Mouse (Mus musculus): ENCODE results near the gene Klrb1b. TPM values are rescaled to one million over a fixed set of nuclear protein-coding genes. Genes with fewer than 3 reads are reported as not detected.
"Not testable (repeated sequence)": the region's sequence is repeated elsewhere in the genome, so short reads cannot be mapped to it uniquely, and the experiment has no call there.

The Klrb1b gene
- total and polyA plus RNA-seq, 2 experiments from 2014 or later = not detected

DNA sequence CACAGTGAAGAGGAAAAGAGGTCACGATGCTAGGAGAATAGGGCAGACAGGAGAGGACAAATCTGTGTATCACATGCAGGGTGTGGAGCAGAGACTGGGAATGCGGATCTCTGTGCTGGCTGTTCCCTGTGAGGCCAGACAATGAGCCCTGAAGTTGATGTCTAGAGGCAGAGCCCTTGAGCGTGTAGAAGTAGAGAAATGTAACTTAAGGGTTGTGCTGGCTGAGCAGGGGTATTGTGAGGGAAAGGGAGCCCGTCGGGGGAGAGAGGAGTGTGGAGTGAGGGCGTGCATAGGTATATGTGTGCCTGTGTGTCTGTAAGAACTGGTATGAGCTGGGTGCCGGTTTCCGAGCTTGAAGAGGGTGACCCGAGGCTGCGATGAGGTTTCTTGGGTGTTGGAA is 23.6 kb downstream of the Klrb1b start:
- no peak for TF ChIP-seq CTCF (IDR thresholded peaks at IDR 0.05; ENCODE audit: low read depth)
- H3K36me3 ChIP-seq (ENCODE audit: insufficient read depth, low read length) = no peaks in the 10 kb centered on the region
- H3K4me1 ChIP-seq (ENCODE audit: insufficient read depth, low read length) = 0 out of 2 replicates have a peak, but pooled peaks cover 3% of the 10 kb centered on the region
- peak overlapping the region; percentile 63 for H3K4me2 ChIP-seq (ENCODE audit: low read depth, low read length)
- no peaks in the 10 kb centered on the region for H3K9me3 ChIP-seq (ENCODE audit: low read length)
- DNase-seq (ENCODE audit: low spot score) (no peak), ATAC-seq (peak; percentile 48)
- WGBS = 5% methylated on average over 10 of the region's 10 CpGs
- H3K9ac ChIP-seq (replicated peaks; ENCODE audit: low read length) = peak overlapping the region; percentile 35; the same call in 1 of the 2 replicates
- H3K4me3 ChIP-seq (ENCODE audit: low read length) = peak overlapping the region; percentile 43
- peak overlapping the region; percentile 85 for H3K27ac ChIP-seq
- no peaks in the 10 kb centered on the region for H3K27me3 ChIP-seq (ENCODE audit: insufficient read depth, low read length)

DNA sequence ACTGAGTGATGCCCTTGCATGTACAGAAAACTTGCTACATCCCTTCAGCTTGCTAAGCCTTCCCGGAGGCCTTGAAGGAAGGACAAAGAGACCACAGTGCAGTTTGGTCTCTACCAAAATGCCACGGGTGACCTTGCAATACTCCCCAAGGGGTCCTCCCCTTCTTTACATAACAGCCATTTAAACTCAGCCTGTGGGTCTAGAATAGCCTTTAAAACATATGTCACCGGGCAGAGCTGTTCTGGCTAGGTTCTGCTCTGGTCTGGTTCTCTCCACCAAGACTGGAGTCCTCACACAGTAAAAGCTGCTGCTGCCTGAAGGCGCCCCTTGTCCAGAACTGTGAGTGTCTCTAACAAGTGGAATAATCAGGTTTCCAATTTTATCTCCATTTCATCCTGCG is 25.4 kb downstream of the Klrb1b start:
- not testable (repeated sequence) for ATAC-seq; H3K27me3 ChIP-seq (ENCODE audit: insufficient read depth, low read length); H3K9ac ChIP-seq (replicated peaks; ENCODE audit: low read length); H3K4me1 ChIP-seq (ENCODE audit: insufficient read depth, low read length); DNase-seq (ENCODE audit: low spot score); H3K4me3 ChIP-seq (ENCODE audit: low read length); H3K9me3 ChIP-seq (ENCODE audit: low read length); H3K36me3 ChIP-seq (ENCODE audit: insufficient read depth, low read length)
- WGBS = 69% methylated on average over 5 of the region's 5 CpGs
- 0 out of 2 replicates have a peak overlapping the region, but pooled peaks have one; percentile 15 for H3K27ac ChIP-seq
- H3K4me2 ChIP-seq (ENCODE audit: low read depth, low read length) = peak overlapping the region; percentile 7; the same call in 1 of the 2 replicates

DNA sequence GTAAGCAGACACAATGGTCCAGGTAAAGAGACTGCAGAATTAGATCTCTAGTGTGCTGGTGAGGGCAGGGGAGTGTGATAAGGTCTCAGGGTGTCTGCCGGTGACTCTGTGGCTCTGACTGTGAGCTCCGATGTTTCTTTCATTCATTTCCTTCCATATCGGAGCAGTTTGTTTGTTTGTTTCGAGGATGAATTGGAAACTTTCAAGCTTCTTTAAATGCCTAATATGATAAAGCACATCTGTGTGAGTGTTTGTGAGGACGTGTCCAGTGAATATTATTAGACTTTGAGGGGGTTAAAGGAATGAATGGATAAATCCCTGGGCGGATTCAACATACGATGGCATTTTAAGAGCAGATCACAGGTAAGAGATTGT is 26.2 kb downstream of the Klrb1b start:
- H3K27me3 ChIP-seq (ENCODE audit: insufficient read depth, low read length) = no peaks in the 10 kb centered on the region
- peak overlapping the region; percentile 60 for H3K4me3 ChIP-seq (ENCODE audit: low read length)
- H3K9ac ChIP-seq (replicated peaks; ENCODE audit: low read length) = peak overlapping the region; percentile 48
- H3K27ac ChIP-seq = peak overlapping the region; percentile 92; the same call in 1 of the 2 replicates
- H3K36me3 ChIP-seq (ENCODE audit: insufficient read depth, low read length) = no peaks in the 10 kb centered on the region
- TF ChIP-seq CTCF (IDR thresholded peaks at IDR 0.05; ENCODE audit: low read depth) = peak; percentile 31; the same call in 1 of the 2 replicates
- 0 out of 2 replicates have a peak, but pooled peaks cover 3% of the 10 kb centered on the region for H3K4me1 ChIP-seq (ENCODE audit: insufficient read depth, low read length)
- 17% methylated on average over 7 of the region's 7 CpGs for WGBS
- DNase-seq (ENCODE audit: low spot score) = peak; percentile 14
- no peaks in the 10 kb centered on the region for H3K9me3 ChIP-seq (ENCODE audit: low read length)
- no peak for ATAC-seq
- H3K4me2 ChIP-seq (ENCODE audit: low read depth, low read length) = peak overlapping the region; percentile 54

DNA sequence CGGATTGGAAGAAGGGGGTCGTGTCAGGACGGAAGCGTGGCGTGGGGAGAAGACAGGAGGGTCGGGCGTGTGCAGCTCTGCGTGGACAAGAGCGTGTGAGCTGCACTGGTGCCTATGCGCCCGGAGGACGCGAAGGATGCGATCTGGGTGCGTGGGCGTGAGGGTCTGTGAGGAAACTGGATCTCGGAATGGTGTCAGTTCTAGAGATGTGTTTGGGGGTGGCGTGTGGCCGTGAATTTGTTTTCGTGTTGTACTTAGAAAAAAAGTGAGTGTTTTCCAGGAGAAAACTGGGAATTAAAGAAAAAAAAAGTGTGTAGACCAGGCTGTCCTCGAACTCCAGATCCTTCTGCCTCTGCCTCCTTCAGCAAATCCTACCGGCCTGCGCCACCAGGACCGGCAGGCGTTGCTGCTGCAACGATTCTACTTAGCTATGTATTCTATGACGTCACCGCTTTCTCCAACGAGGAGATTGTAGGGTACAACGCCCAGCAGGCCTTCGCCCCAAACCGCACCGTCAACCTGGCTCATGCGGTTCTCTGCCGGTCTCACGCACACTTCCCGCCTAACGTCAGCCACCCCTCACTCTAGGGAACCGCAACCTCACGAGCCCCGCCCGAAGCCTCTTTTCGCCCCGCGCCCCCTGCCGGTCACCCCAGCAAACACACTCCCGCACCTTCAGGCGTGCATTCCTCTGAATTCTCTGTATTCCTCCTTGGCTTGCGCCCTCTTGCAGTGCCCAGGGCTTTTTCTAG is 26.8 kb downstream of the Klrb1b start:
- H3K9ac ChIP-seq (replicated peaks; ENCODE audit: low read length) = peak overlapping the region; percentile 61
- H3K4me3 ChIP-seq (ENCODE audit: low read length) = peak overlapping the region; percentile 60
- H3K4me2 ChIP-seq (ENCODE audit: low read depth, low read length) = peak overlapping the region; percentile 59
- TF ChIP-seq CTCF (IDR thresholded peaks at IDR 0.05; ENCODE audit: low read depth) = peak; percentile 85
- not testable (repeated sequence) for H3K4me1 ChIP-seq (ENCODE audit: insufficient read depth, low read length); H3K36me3 ChIP-seq (ENCODE audit: insufficient read depth, low read length); H3K27me3 ChIP-seq (ENCODE audit: insufficient read depth, low read length); H3K9me3 ChIP-seq (ENCODE audit: low read length)
- peak; percentile 93 for DNase-seq (ENCODE audit: low spot score)
- H3K27ac ChIP-seq = peak overlapping the region; percentile 92
- ATAC-seq = peak; percentile 83
- under 1% methylated on average over 49 of the region's 49 CpGs for WGBS

DNA sequence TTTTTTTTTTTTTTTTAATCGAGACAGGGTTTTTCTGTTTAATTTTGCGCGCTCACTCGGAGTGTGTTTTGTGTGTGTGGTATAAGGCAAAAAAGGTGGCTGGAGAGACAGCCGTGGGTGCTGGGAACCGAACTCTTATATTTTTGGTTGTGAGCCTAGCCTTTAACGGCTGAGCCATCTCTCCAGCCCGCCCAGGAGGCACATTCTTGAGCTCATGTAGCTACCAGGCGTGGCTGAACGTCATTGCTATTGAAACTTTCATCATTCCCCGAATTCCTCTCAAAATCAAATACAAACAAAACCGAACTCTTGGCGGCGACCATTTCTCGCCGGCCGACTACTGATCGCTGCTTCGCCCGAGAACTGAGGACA is 27.4 kb downstream of the Klrb1b start:
- H3K4me1 ChIP-seq (ENCODE audit: insufficient read depth, low read length); H3K9me3 ChIP-seq (ENCODE audit: low read length); H3K36me3 ChIP-seq (ENCODE audit: insufficient read depth, low read length); H3K27me3 ChIP-seq (ENCODE audit: insufficient read depth, low read length): not testable (repeated sequence)
- H3K27ac ChIP-seq = peak overlapping the region; percentile 92
- H3K9ac ChIP-seq (replicated peaks; ENCODE audit: low read length) = peak overlapping the region; percentile 61
- WGBS = under 1% methylated on average over 20 of the region's 20 CpGs
- H3K4me3 ChIP-seq (ENCODE audit: low read length) = peak overlapping the region; percentile 60
- H3K4me2 ChIP-seq (ENCODE audit: low read depth, low read length) = peak overlapping the region; percentile 59
- ATAC-seq (peak; percentile 31), DNase-seq (ENCODE audit: low spot score) (peak; percentile 84)

DNA sequence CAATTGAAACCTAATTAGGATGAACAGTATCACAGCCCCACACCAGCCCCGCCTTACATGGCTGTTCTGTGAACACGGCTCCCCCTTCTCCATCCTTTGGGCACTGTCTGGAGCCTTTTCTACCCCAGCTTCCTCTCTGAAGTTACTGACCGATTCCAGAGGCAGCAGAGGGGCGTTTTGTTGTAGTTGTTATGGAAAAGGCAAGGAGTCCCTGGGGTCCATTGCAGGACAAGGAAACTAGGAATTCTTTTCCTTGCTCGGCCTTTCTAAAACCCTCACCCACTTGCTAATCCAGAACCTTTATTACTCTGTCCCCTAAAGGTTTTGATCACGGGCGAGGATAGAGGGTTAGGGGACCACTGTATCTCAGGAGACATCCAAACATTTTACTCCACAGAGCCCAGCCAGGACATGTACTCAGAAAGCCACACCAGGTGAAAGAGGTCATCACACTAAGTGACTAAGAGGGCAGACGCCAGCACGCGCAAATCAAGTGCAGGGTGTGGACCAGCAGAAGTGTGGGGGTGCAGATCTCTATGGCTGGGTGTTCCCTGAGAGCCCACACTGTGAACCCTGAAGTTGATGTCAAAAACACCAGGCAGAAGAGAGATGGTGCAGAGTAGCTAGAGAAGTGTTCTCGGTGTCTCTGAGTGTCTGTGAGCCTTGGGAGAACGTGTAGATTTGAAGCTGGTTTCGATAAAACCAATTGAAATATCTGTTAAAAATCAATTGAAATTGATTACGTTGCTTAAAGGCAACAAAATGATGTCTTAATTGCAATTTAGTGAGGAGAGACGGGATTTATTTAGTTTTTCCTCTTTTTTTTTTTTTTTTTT is 28.0 kb downstream of the Klrb1b start:
- Histone ChIP-seq H3K4me1 (ENCODE audit: insufficient read depth, low read length) (0 out of 2 replicates have a peak, but pooled peaks cover 3% of the 10 kb centered on the region), H3K9me3 (ENCODE audit: low read length) (no peaks in the 10 kb centered on the region), H3K27me3 (ENCODE audit: insufficient read depth, low read length) (no peaks in the 10 kb centered on the region), H3K36me3 (ENCODE audit: insufficient read depth, low read length) (no peaks in the 10 kb centered on the region), H3K4me3 (ENCODE audit: low read length) (peak overlapping the region; percentile 60), H3K4me2 (ENCODE audit: low read depth, low read length) (peak overlapping the region; percentile 59), H3K27ac (peak overlapping the region; percentile 58), H3K9ac (replicated peaks; ENCODE audit: low read length) (peak overlapping the region; percentile 37; the same call in 1 of the 2 replicates)
- WGBS = 11% methylated on average over 15 of the region's 15 CpGs
- ATAC-seq (no peak), DNase-seq (ENCODE audit: low spot score) (peak; percentile 33)
- no peak for TF ChIP-seq CTCF (IDR thresholded peaks at IDR 0.05; ENCODE audit: low read depth)
